Mouse (Mus musculus): ENCODE data around the gene Cav3.

GRCm38 (mm10) chr6:112489181-112489909 is 30.0 kb downstream of the Cav3 start:
- TF ChIP-seq POLR2A (IDR thresholded peaks at IDR 0.05; ENCODE audit: insufficient read depth, low read depth, low read length) = no peak
- no peak for TF ChIP-seq CTCF (IDR thresholded peaks at IDR 0.05; ENCODE audit: insufficient read depth, low read depth, low read length)
